Mouse (Mus musculus) heart, postnatal 0 days (tissue): ENCODE measurements around the gene Gm10392. TPM values are rescaled to one million over a fixed set of nuclear protein-coding genes. Genes with fewer than 3 reads are reported as not detected.

Experiments
- ATAC-seq: fragments of 200-750 bp; cut with Nextera tagmentation; 2 replicates; pipeline ENCODE4 v1.8.0; 2017; ENCODE audit warnings: low read depth, moderate number of reproducible peaks, moderate library complexity; ENCODE audit not compliant: insufficient read depth
- DNase-seq: peaks from one replicate; pipeline ENCODE4 v3.0.0-alpha.2; 2016; ENCODE audit warnings: low spot score
- H3K27ac ChIP-seq: fragments of 300-500 bp; sonication (generic); 2 replicates; pipeline ENCODE4 v1.5.1; 2014; ENCODE audit warnings: low read depth, mild to moderate bottlenecking
- H3K27me3 ChIP-seq: fragments of 300-500 bp; sonication (generic); 2 replicates; pipeline ENCODE4 v1.6.1; 2014; ENCODE audit warnings: low read length, mixed read lengths; ENCODE audit not compliant: control insufficient read depth, insufficient read depth
- H3K36me3 ChIP-seq: fragments of 300-500 bp; sonication (generic); replicated peaks from 2 replicates; pipeline ENCODE4 v1.6.1; 2014; ENCODE audit warnings: low read length, mixed read lengths; ENCODE audit not compliant: control insufficient read depth, insufficient read depth
- H3K4me1 ChIP-seq: fragments of 300-500 bp; sonication (generic); 2 replicates; pipeline ENCODE4 v1.6.1; 2014; ENCODE audit warnings: antibody characterized with exemption; ENCODE audit not compliant: control insufficient read depth, insufficient read depth
- H3K4me2 ChIP-seq: fragments of 300-500 bp; sonication (generic); 2 replicates; pipeline ENCODE4 v1.6.1; 2014; ENCODE audit warnings: low read depth, mild to moderate bottlenecking, low read length, moderate library complexity
- H3K4me3 ChIP-seq: fragments of 300-500 bp; sonication (generic); 2 replicates; pipeline ENCODE4 v1.5.1; 2014; ENCODE audit warnings: low read depth, low read length
- H3K9ac ChIP-seq: fragments of 300-500 bp; sonication (generic); replicated peaks from 2 replicates; pipeline ENCODE4 v1.6.1; 2014; ENCODE audit warnings: low read depth, low read length, mixed read lengths
- H3K9me3 ChIP-seq: fragments of 300-500 bp; sonication (generic); replicated peaks from 2 replicates; pipeline ENCODE4 v1.6.1; 2016; ENCODE audit warnings: low read length; ENCODE audit not compliant: control insufficient read depth
- CTCF ChIP-seq: IDR thresholded peaks from 2 replicates; pipeline ENCODE4 v1.5.1; 2016; ENCODE audit warnings: antibody characterized with exemption, control low read depth, low read depth
- EP300 ChIP-seq: IDR thresholded peaks from 2 replicates; pipeline ENCODE4 v1.6.1; 2016; ENCODE audit warnings: antibody characterized with exemption, low read depth
- WGBS: fragments of 180-500 bp; shearing (Covaris S2); extraction: QIAGEN DNeasy Blood & Tissue Kit; methylation state at CpG from one replicate; pipeline ENCODE4 v1.1.7; 2014; 5-methylcytosine and 5-hydroxymethylcytosine counted together
- polyA plus RNA-seq: library from polyadenylated mRNA; unstranded; fragments of >200 nt; fragmentation: Nextera tagmentation; extraction: Ambion mirVana; gene quantifications from 2 replicates; pipeline ENCODE4 v1.2.1, GENCODE M21; 2015
- total RNA-seq: library from RNA; depleted of rRNA; stranded (reverse); fragments of >200 nt; gene quantifications from 2 replicates; pipeline ENCODE4 v1.2.3, GENCODE M21; 2014; ENCODE audit warnings: low replicate concordance

The Gm10392 gene
- total and polyA plus RNA-seq, 2 experiments from 2014 or later, result 0.08 TPM; not detected in 1

GRCm38 (mm10) chr11:77492911-77493332 lies 26.1 kb downstream of the Gm10392 start:
- under 1% methylated on average over 31 of the region's 32 CpGs for WGBS
- peaks cover 28% of the 10 kb centered on the region for H3K4me1 ChIP-seq
- peak overlapping the region; percentile 88 for H3K4me2 ChIP-seq
- peak overlapping the region; percentile 93 for H3K9ac ChIP-seq
- no peaks in the 10 kb centered on the region for H3K36me3 ChIP-seq
- ATAC-seq (peak; percentile 71), DNase-seq (peak; percentile 94)
- peak overlapping the region; percentile 97 for H3K27ac ChIP-seq
- H3K27me3 ChIP-seq, result no peaks in the 10 kb centered on the region
- TF ChIP-seq EP300 (no peak), CTCF (0 out of 2 replicates have a peak, but pooled peaks have one; percentile 0)
- H3K4me3 ChIP-seq, result peak overlapping the region; percentile 67
- no peaks in the 10 kb centered on the region for H3K9me3 ChIP-seq

- peak overlapping the region; percentile 97 for H3K27ac ChIP-seq
- H3K9ac ChIP-seq, result peak overlapping the region; percentile 93
- no peak for TF ChIP-seq EP300
- TF ChIP-seq CTCF, result no peak
- H3K4me2 ChIP-seq, result peak overlapping the region; percentile 88
- DNase-seq, result no peak
- peaks cover 23% of the 10 kb centered on the region for H3K4me1 ChIP-seq
- H3K4me3 ChIP-seq, result peak overlapping the region; percentile 67
- H3K9me3 ChIP-seq, result no peaks in the 10 kb centered on the region
- no peaks in the 10 kb centered on the region for H3K27me3 ChIP-seq
- ATAC-seq, result no peak
- no peaks in the 10 kb centered on the region for H3K36me3 ChIP-seq
- 1% methylated on average over 18 of the region's 18 CpGs for WGBS
Measured at GRCm38 (mm10) chr11:77492311-77492871, 26.6 kb downstream of the Gm10392 start.

- Histone ChIP-seq H3K9ac (peak overlapping the region; percentile 93), H3K36me3 (no peaks in the 10 kb centered on the region), H3K4me3 (peak overlapping the region; percentile 67), H3K9me3 (no peaks in the 10 kb centered on the region), H3K27ac (peak overlapping the region; percentile 97), H3K4me1 (peaks cover 23% of the 10 kb centered on the region), H3K27me3 (no peaks in the 10 kb centered on the region), H3K4me2 (peak overlapping the region; percentile 88)
- peak; percentile 55 for ATAC-seq
- DNase-seq, result peak; percentile 87
- 0 out of 2 replicates have a peak, but pooled peaks have one; percentile 4 for TF ChIP-seq EP300
- no peak for TF ChIP-seq CTCF
- under 1% methylated on average over 23 of the region's 23 CpGs for WGBS
Measured at GRCm38 (mm10) chr11:77491502-77492291, 27.3 kb downstream of the Gm10392 start.

- TF ChIP-seq CTCF, result peak; percentile 99
- TF ChIP-seq EP300, result no peak
- H3K4me3 ChIP-seq, result peak overlapping the region; percentile 67
- H3K27me3 ChIP-seq, result no peaks in the 10 kb centered on the region
- H3K4me1 ChIP-seq, result peaks cover 23% of the 10 kb centered on the region
- H3K4me2 ChIP-seq, result peak overlapping the region; percentile 88
- 0 out of 2 replicates have a peak overlapping the region, but pooled peaks have one; percentile 93 for H3K9ac ChIP-seq
- no peaks in the 10 kb centered on the region for H3K36me3 ChIP-seq
- no peaks in the 10 kb centered on the region for H3K9me3 ChIP-seq
- peak overlapping the region; percentile 97 for H3K27ac ChIP-seq
- DNase-seq (peak; percentile 90), ATAC-seq (peak; percentile 65)
- 0% methylated on average over 13 of the region's 13 CpGs for WGBS
Measured at GRCm38 (mm10) chr11:77491123-77491501, 27.9 kb downstream of the Gm10392 start.

- Histone ChIP-seq H3K4me2 (peak overlapping the region; percentile 89), H3K9me3 (no peaks in the 10 kb centered on the region), H3K27me3 (no peaks in the 10 kb centered on the region), H3K4me1 (peaks cover 23% of the 10 kb centered on the region), H3K27ac (peak overlapping the region; percentile 97; the same call in 1 of the 2 replicates), H3K36me3 (no peaks in the 10 kb centered on the region), H3K4me3 (no peak overlapping the region), H3K9ac (no peak overlapping the region)
- 71% methylated on average over 6 of the region's 6 CpGs for WGBS
- TF ChIP-seq EP300 (no peak), CTCF (no peak)
- ATAC-seq (no peak), DNase-seq (no peak)
Measured at GRCm38 (mm10) chr11:77490451-77490850, 28.5 kb downstream of the Gm10392 start.
